Mouse (Mus musculus) forebrain, embryonic 15.5 days (tissue): ENCODE results near the gene Elovl6. TPM values are rescaled to one million over a fixed set of nuclear protein-coding genes. Genes with fewer than 3 reads are reported as not detected.

Experiments used
- ATAC-seq: fragments of 200-750 bp; cut with Nextera tagmentation; replicated peaks from 2 replicates; pipeline ENCODE4 v1.8.0; 2017; ENCODE audit warnings: mild to moderate bottlenecking, moderate TSS enrichment, moderate library complexity
- H3K27ac ChIP-seq: fragments of 300-500 bp; sonication (generic); replicated peaks from 2 replicates; pipeline ENCODE4 v1.5.1; 2015; ENCODE audit warnings: mild to moderate bottlenecking, inconsistent platforms
- H3K27me3 ChIP-seq: fragments of 300-500 bp; sonication (generic); 2 replicates; pipeline ENCODE4 v1.6.1; 2015; ENCODE audit warnings: inconsistent platforms
- H3K36me3 ChIP-seq: fragments of 300-500 bp; sonication (generic); 2 replicates; pipeline ENCODE4 v1.6.1; 2015; ENCODE audit warnings: mild to moderate bottlenecking, inconsistent platforms
- H3K4me1 ChIP-seq: fragments of 300-500 bp; sonication (generic); 2 replicates; pipeline ENCODE4 v1.6.1; 2015; ENCODE audit warnings: inconsistent platforms
- H3K4me2 ChIP-seq: fragments of 300-500 bp; sonication (generic); replicated peaks from 2 replicates; pipeline ENCODE4 v1.6.1; 2015; ENCODE audit warnings: mild to moderate bottlenecking, inconsistent platforms
- H3K4me3 ChIP-seq: fragments of 300-500 bp; sonication (generic); 2 replicates; pipeline ENCODE4 v1.5.1; 2015; ENCODE audit warnings: mild to moderate bottlenecking, inconsistent platforms
- H3K9ac ChIP-seq: fragments of 300-500 bp; sonication (generic); replicated peaks from 2 replicates; pipeline ENCODE4 v1.6.1; 2015; ENCODE audit warnings: mild to moderate bottlenecking, inconsistent platforms
- H3K9me3 ChIP-seq: fragments of 300-500 bp; sonication (generic); 2 replicates; pipeline ENCODE4 v1.6.1; 2016; ENCODE audit warnings: inconsistent platforms
- WGBS: fragments of 180-500 bp; shearing (Covaris S2); methylation state at CpG from one replicate; pipeline ENCODE4 v1.1.7; 2015; ENCODE audit warnings: mixed read lengths; 5-methylcytosine and 5-hydroxymethylcytosine counted together
- microRNA-seq: library from miRNA; unstranded; fragments of <30 nt; microRNA quantifications from one replicate; pipeline ENCODE4, GENCODE M21; 2016
- polyA plus RNA-seq: library from polyadenylated mRNA; unstranded; fragments of >200 nt; fragmentation: Nextera tagmentation; extraction: Ambion mirVana; gene quantifications from 2 replicates; pipeline ENCODE4 v1.2.1, GENCODE M21; 2015

Elovl6 gene
- polyA plus RNA-seq, 1 experiment from 2014 or later: 34.6 TPM

- Histone ChIP-seq H3K36me3 (no peaks in the 10 kb centered on the region), H3K4me3 (no peak overlapping the region), H3K27ac (no peak overlapping the region), H3K4me1 (no peaks in the 10 kb centered on the region), H3K4me2 (no peak overlapping the region), H3K9me3 (no peaks in the 10 kb centered on the region), H3K9ac (no peak overlapping the region), H3K27me3 (no peaks in the 10 kb centered on the region)
- WGBS: 60% methylated on average over 8 of the region's 8 CpGs
- ATAC-seq: peak; percentile 57
Observed at GRCm38 (mm10) chr3:129686698-129687333, 154.7 kb downstream of the Elovl6 start.

- Histone ChIP-seq H3K27ac (no peak overlapping the region), H3K36me3 (no peaks in the 10 kb centered on the region), H3K9ac (no peak overlapping the region), H3K4me2 (no peak overlapping the region), H3K4me1 (no peaks in the 10 kb centered on the region), H3K9me3 (no peaks in the 10 kb centered on the region), H3K27me3 (no peaks in the 10 kb centered on the region), H3K4me3 (no peak overlapping the region)
- no peak for ATAC-seq
- WGBS: 75% methylated on average over 5 of the region's 5 CpGs
Observed at GRCm38 (mm10) chr3:129687429-129687828, 155.3 kb downstream of the Elovl6 start.

Small RNAs within 50 kb of the gene (microRNA-seq; reads per million reads assigned to microRNA genes)
- gene Gm24515: not detected

Other genes starting within 250 kb of the Elovl6 start
- 1.5 and 1.6 TPM in 2 replicates for gene Enpep, start 199.6 kb upstream of the Elovl6 start, polyA plus RNA-seq
- 1.8 and 2.2 TPM in 2 replicates for gene Egf, start 223.0 kb downstream of the Elovl6 start, polyA plus RNA-seq